Mouse (Mus musculus): ENCODE measurements at regions not wholly inside any gene's neighbourhood (a gene's known extent, or its start where the extent isn't known, plus 50 kb on each side); places are given as distances from the start of the nearest gene placed in this dataset.

GRCm38 (mm10) chr5:80876600-80876999, 143.3 kb upstream of the Adgrl3 start:
- TF ChIP-seq CTCF (conservative IDR thresholded peaks at IDR 0.05; ENCODE audit: low read length) (no peak), NANOG (IDR thresholded peaks at IDR 0.05; ENCODE audit: borderline replicate concordance, low read length) (no peak), POU5F1 (IDR thresholded peaks at IDR 0.05; ENCODE audit: borderline replicate concordance, low read length) (no peak)
